Mouse (Mus musculus) macrophage (primary cell): ENCODE measurements around the gene Zfp286. TPM values are rescaled to one million over a fixed set of nuclear protein-coding genes. Genes with fewer than 3 reads are reported as not detected.

Experiments used
- H3K27ac ChIP-seq: fragments of 350-480 bp; formaldehyde crosslinking; 2 replicates; pipeline ENCODE4 v1.9.0; 2021
- H3K36me3 ChIP-seq: fragments of 350-480 bp; formaldehyde crosslinking; 2 replicates; pipeline ENCODE4 v1.9.0; 2021; ENCODE audit errors: inconsistent target
- H3K4me3 ChIP-seq: fragments of 350-480 bp; formaldehyde crosslinking; 2 replicates; pipeline ENCODE4 v1.9.0; 2021; ENCODE audit errors: inconsistent target
- H3K79me2 ChIP-seq: fragments of 350-480 bp; formaldehyde crosslinking; 2 replicates; pipeline ENCODE4 v1.9.0; 2021; ENCODE audit errors: inconsistent target
- WGBS: methylation state at CpG from one replicate; pipeline ENCODE4 v1.1.7; 2026; ENCODE audit warnings: inconsistent platforms; ENCODE audit not compliant: missing documents; 5-methylcytosine and 5-hydroxymethylcytosine counted together
- polyA plus RNA-seq: library from polyadenylated mRNA; stranded (reverse); fragments of 250-400 nt; gene quantifications from 3 replicates; pipeline ENCODE4 v1.2.4, GENCODE M21; 2018; ENCODE audit warnings: inconsistent platforms

The Zfp286 gene
- polyA plus RNA-seq, 1 experiment from 2014 or later: 0.42 TPM

GRCm38 (mm10) chr11:62706141-62706540, 83.1 kb downstream of the Zfp286 start:
- no peaks in the 10 kb centered on the region for H3K36me3 ChIP-seq
- H3K27ac ChIP-seq: no peak overlapping the region
- no peaks in the 10 kb centered on the region for H3K79me2 ChIP-seq
- H3K4me3 ChIP-seq: no peak overlapping the region
- 79% methylated on average over 2 of the region's 2 CpGs for WGBS

Other genes with a start within 250 kb of the Zfp286 start
- gene Ubb, start 238.3 kb downstream of the Zfp286 start, polyA plus RNA-seq: 916 to 1,557 TPM (median 1,390 TPM) in 3 replicates
- 71.4 to 114 TPM (median 91.5 TPM) in 3 replicates for gene Trpv2, start 215.0 kb downstream of the Zfp286 start, polyA plus RNA-seq
- 4.7 to 7.3 TPM (median 5.6 TPM) in 3 replicates for gene Lrrc75a, start 140.9 kb downstream of the Zfp286 start, polyA plus RNA-seq
- gene Mmgt2, start 140.8 kb downstream of the Zfp286 start, polyA plus RNA-seq: 25.0 to 33.0 TPM (median 31.4 TPM) in 3 replicates
- gene Zfp287, start 57.6 kb downstream of the Zfp286 start, polyA plus RNA-seq: 2.3 to 2.4 TPM (median 2.4 TPM) in 3 replicates
- not detected in 3 replicates for gene Gm10428, start 36.4 kb downstream of the Zfp286 start, polyA plus RNA-seq
- gene Trim16, start 30.8 kb upstream of the Zfp286 start, polyA plus RNA-seq: 2.5 to 6.9 TPM (median 4.4 TPM) in 3 replicates
- 0.35 to 1.5 TPM (median 1.1 TPM) in 3 replicates for gene Fbxw10, start 57.6 kb upstream of the Zfp286 start, polyA plus RNA-seq
- gene Tvp23b, start 90.0 kb upstream of the Zfp286 start, polyA plus RNA-seq: 19.2 to 26.5 TPM (median 25.1 TPM) in 3 replicates
- not detected in 3 replicates for gene Cdrt4, start 161.7 kb upstream of the Zfp286 start, polyA plus RNA-seq